Mouse (Mus musculus) embryonic facial prominence, embryonic 15.5 days (tissue): Measurements from ENCODE around the gene Acoxl. TPM values are rescaled to one million over a fixed set of nuclear protein-coding genes. Genes with fewer than 3 reads are reported as not detected.

Experiments used
- ATAC-seq: fragments of 200-750 bp; cut with Nextera tagmentation; 2 replicates; pipeline ENCODE4 v1.8.0; 2017; ENCODE audit warnings: low read depth, moderate TSS enrichment; ENCODE audit not compliant: insufficient number of reproducible peaks, low FRiP score, low TSS enrichment
- H3K27ac ChIP-seq: fragments of 300-500 bp; sonication (generic); replicated peaks from 2 replicates; pipeline ENCODE4 v1.5.1; 2015; ENCODE audit warnings: mild to moderate bottlenecking, inconsistent platforms
- H3K27me3 ChIP-seq: fragments of 300-500 bp; sonication (generic); 2 replicates; pipeline ENCODE4 v1.6.1; 2015; ENCODE audit warnings: inconsistent platforms
- H3K36me3 ChIP-seq: fragments of 300-500 bp; sonication (generic); 2 replicates; pipeline ENCODE4 v1.6.1; 2015; ENCODE audit warnings: mild to moderate bottlenecking, inconsistent platforms
- H3K4me1 ChIP-seq: fragments of 300-500 bp; sonication (generic); 2 replicates; pipeline ENCODE4 v1.6.1; 2015; ENCODE audit warnings: inconsistent platforms
- H3K4me2 ChIP-seq: fragments of 300-500 bp; sonication (generic); replicated peaks from 2 replicates; pipeline ENCODE4 v1.6.1; 2015; ENCODE audit warnings: mild to moderate bottlenecking, inconsistent platforms
- H3K4me3 ChIP-seq: fragments of 300-500 bp; sonication (generic); replicated peaks from 2 replicates; pipeline ENCODE4 v1.5.1; 2015; ENCODE audit warnings: mild to moderate bottlenecking, inconsistent platforms
- H3K9ac ChIP-seq: fragments of 300-500 bp; sonication (generic); 2 replicates; pipeline ENCODE4 v1.6.1; 2015; ENCODE audit warnings: inconsistent platforms
- H3K9me3 ChIP-seq: fragments of 300-500 bp; sonication (generic); replicated peaks from 2 replicates; pipeline ENCODE4 v1.6.1; 2016; ENCODE audit warnings: inconsistent platforms
- WGBS: fragments of 180-500 bp; shearing (Covaris S2); methylation state at CpG from one replicate; pipeline ENCODE4 v1.1.7; 2015; 5-methylcytosine and 5-hydroxymethylcytosine counted together
- polyA plus RNA-seq: library from polyadenylated mRNA; unstranded; fragments of >200 nt; fragmentation: Nextera tagmentation; extraction: Ambion mirVana; gene quantifications from 2 replicates; pipeline ENCODE4 v1.2.1, GENCODE M21; 2015

Gene Acoxl
- polyA plus RNA-seq, 1 experiment from 2014 or later = 0.15 TPM

DNA sequence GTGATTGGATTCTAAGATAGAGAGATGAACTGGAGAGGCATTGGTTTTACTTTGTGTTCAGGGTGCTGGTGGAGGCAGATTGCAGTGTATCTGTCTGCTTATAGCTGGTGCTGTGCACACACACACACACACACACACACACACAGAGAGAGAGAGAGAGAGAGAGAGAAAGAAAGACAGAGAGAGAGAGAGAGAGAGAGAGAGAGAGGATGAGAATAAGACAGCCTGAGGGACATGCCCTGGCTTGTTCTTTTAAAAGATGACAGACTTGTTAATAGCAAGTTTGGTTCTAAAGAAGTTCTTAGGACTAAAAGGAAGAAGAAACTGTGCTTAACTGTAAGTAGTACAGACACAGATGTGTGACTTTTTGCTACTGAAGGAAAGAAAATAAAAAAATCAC lies 295.2 kb downstream of the Acoxl start:
- no peak overlapping the region for H3K4me2 ChIP-seq
- ATAC-seq = no peak
- H3K9me3 ChIP-seq = no peaks in the 10 kb centered on the region
- H3K4me3 ChIP-seq = no peak overlapping the region
- H3K9ac ChIP-seq = no peak overlapping the region
- H3K27me3 ChIP-seq = no peaks in the 10 kb centered on the region
- no peak overlapping the region for H3K27ac ChIP-seq
- H3K36me3 ChIP-seq = peaks cover 20% of the 10 kb centered on the region
- H3K4me1 ChIP-seq = peaks cover 40% of the 10 kb centered on the region

DNA sequence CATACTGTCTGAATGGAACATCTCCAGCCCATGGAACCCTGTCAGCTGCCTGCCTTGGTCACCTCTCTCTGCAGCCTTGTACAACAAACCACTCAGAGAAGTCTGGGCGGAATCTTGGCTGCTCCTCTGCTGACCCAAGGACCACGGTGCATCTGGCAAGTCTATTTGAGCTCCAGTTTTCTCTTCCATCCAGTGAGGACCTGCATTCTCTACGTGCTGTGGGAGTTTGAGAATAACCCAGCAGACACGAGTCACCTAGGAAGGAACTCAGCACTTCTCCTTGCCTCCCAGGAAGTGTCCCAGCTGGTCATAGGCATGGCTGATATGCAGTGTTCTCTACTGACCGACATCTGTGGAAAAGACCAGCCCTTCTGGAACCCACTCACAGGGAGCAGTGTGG lies 295.8 kb downstream of the Acoxl start:
- no peaks in the 10 kb centered on the region for H3K9me3 ChIP-seq
- peaks cover 46% of the 10 kb centered on the region for H3K4me1 ChIP-seq
- H3K4me2 ChIP-seq = no peak overlapping the region
- H3K27me3 ChIP-seq = no peaks in the 10 kb centered on the region
- no peak overlapping the region for H3K9ac ChIP-seq
- no peak overlapping the region for H3K4me3 ChIP-seq
- H3K27ac ChIP-seq = no peak overlapping the region
- ATAC-seq = no peak
- WGBS = 70% methylated on average over 5 of the region's 5 CpGs
- peaks cover 20% of the 10 kb centered on the region for H3K36me3 ChIP-seq

DNA sequence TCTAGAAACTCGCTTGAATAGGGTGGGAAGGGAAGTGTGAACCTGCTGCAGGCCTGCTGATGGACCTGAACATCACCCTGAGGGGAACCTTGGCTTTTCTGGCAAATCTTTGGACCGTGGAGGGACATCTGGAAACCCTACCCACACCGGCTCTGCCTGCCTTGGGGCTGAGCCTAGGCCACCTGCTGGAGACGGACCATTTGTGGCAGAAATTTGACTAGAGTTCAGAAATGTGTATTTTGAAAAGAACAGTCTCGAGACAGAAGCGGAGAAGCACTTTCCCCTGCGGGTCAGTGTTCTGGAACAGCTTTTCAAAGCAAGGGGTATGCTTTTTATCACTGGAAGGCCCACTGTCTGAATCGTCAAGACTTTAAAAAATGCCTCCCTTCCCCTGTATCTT lies 296.3 kb downstream of the Acoxl start:
- Histone ChIP-seq H3K4me2 (no peak overlapping the region), H3K36me3 (peaks cover 18% of the 10 kb centered on the region), H3K4me3 (no peak overlapping the region), H3K4me1 (peaks cover 50% of the 10 kb centered on the region), H3K9ac (no peak overlapping the region), H3K27me3 (no peaks in the 10 kb centered on the region), H3K9me3 (no peaks in the 10 kb centered on the region), H3K27ac (no peak overlapping the region)
- no peak for ATAC-seq
- WGBS = 55% methylated on average over 8 of the region's 8 CpGs

DNA sequence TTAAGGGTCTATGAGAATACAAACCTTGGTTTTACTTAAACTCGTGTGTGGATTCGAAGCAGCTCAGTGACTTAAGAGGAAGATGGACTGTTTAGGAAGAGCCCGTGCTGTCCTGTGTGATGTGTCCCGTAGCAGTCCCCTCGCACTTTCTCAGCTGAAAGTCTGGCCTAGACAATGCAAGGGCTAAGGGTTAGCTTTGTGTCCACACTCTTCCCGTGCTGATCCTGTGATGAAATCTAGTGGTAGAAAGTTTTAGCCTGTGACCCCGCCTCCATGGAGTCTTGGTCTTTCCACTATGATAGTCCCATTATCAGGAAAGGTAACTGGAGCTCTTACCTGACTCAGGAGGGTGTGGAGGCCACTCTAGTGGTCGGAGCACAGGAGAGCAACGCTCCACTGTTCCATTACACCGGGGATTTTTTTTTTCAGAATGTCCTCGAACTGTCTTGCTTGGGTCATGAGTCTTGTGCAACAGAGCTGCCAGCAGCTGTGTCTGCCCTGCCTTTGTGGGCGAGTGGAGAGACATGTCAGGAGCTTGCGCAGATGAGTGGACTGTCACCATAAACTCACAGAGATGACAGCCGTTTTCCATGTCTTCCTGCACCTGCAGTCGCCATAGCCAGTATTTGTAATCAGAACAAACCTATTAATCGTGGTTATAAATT lies 298.2 kb downstream of the Acoxl start:
- H3K9ac ChIP-seq = no peak overlapping the region
- no peak overlapping the region for H3K27ac ChIP-seq
- WGBS = 82% methylated on average over 16 of the region's 16 CpGs
- no peaks in the 10 kb centered on the region for H3K27me3 ChIP-seq
- ATAC-seq = no peak
- no peak overlapping the region for H3K4me3 ChIP-seq
- peaks cover 51% of the 10 kb centered on the region for H3K4me1 ChIP-seq
- H3K36me3 ChIP-seq = peaks cover 9% of the 10 kb centered on the region
- no peak overlapping the region for H3K4me2 ChIP-seq
- H3K9me3 ChIP-seq = no peaks in the 10 kb centered on the region

DNA sequence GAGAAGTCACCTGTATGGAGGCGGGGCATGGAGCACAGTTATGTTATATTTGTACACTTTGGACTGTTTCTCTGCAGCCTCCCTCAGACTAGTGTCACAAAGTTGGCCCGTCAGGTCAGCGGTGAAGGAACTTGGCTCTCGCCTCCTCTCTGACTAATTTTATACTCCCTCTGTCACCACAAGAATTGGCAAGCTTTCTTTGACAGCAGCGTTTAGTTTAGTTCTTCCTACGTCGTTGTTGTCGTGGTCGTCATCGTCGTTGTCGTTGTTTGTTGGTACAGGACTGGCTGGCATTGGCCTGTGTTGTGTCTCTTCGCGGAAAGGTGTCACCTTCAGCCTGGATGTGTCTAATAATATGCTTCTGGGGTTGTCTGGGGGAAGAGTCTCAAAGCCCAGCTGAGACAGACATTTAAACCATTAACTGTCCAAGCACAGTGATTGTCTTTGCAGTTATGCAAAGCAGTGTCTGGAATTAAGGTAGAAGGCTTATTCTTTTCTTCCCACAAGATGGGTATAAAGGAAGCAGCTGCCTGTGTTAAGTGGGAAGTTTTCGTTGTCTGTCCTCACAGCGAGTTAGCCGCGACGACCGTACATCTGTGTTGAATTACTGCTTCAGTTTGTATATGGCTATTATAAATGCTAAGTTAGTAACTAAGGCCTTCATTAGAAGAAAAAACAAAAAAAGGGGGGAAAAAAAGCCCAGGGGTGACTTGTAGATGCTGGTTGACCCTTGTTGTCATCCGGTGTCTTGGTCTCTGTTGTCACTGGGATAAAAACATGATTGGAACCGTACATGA lies 299.0 kb downstream of the Acoxl start:
- Histone ChIP-seq H3K9ac (no peak overlapping the region), H3K36me3 (peaks cover 9% of the 10 kb centered on the region; the same call in 1 of the 2 replicates), H3K4me2 (no peak overlapping the region), H3K27ac (0 out of 2 replicates have a peak overlapping the region, but pooled peaks have one; percentile 29), H3K27me3 (no peaks in the 10 kb centered on the region), H3K4me1 (peaks cover 51% of the 10 kb centered on the region), H3K4me3 (no peak overlapping the region), H3K9me3 (no peaks in the 10 kb centered on the region)
- ATAC-seq = no peak; the same call in 1 of the 2 replicates
- 41% methylated on average over 22 of the region's 22 CpGs for WGBS

DNA sequence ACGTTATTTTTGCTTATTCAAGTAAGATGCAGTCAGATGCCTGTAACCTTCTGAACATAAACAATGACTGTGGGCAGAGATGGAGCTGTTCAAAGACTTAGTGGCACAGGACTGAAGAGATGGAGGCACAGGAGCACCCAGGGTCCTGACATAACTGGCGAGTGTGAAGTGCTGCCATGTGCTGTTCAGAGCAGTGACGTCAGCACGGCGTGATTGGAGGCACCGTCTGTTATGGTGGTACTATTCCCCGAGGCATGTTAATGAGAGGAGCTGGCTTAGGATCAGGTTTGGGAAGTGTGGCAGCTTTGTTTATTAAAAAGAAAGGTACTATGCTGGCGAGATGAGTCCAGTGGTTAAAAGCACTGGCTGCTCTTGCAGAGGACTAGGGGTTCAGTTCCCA lies 300.2 kb downstream of the Acoxl start:
- ATAC-seq = no peak; the same call in 1 of the 2 replicates
- Histone ChIP-seq H3K36me3 (peaks cover 10% of the 10 kb centered on the region; the same call in 1 of the 2 replicates), H3K4me2 (no peak overlapping the region), H3K27ac (no peak overlapping the region), H3K4me1 (peaks cover 51% of the 10 kb centered on the region), H3K27me3 (no peaks in the 10 kb centered on the region), H3K9me3 (no peaks in the 10 kb centered on the region), H3K9ac (no peak overlapping the region), H3K4me3 (no peak overlapping the region)
- 37% methylated on average over 8 of the region's 8 CpGs for WGBS

DNA sequence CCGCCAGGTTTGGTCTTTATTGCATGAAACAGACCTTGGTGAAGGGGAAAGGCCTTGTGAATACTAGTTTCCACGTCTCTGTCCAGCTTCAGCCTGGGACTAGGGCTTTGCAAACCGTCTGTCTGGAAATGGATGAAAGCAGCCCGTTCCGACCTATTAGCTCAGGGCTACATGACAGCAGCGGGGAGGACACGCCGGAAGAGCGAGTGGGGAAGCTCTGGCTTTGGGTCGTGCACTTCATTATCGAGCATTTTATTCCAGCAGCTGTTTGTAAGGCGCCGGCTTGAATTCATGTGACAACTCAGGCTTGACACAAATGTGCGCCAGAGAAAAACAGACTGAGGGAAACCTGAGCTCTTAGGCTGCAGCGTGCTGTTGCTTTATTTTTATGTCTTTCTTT lies 301.1 kb downstream of the Acoxl start:
- no peaks in the 10 kb centered on the region for H3K9me3 ChIP-seq
- peaks cover 5% of the 10 kb centered on the region; the same call in 1 of the 2 replicates for H3K36me3 ChIP-seq
- no peak overlapping the region for H3K4me2 ChIP-seq
- WGBS = 41% methylated on average over 15 of the region's 15 CpGs
- no peaks in the 10 kb centered on the region for H3K27me3 ChIP-seq
- no peak for ATAC-seq
- H3K4me3 ChIP-seq = no peak overlapping the region
- no peak overlapping the region for H3K9ac ChIP-seq
- peaks cover 44% of the 10 kb centered on the region for H3K4me1 ChIP-seq
- H3K27ac ChIP-seq = no peak overlapping the region; the same call in 1 of the 2 replicates

DNA sequence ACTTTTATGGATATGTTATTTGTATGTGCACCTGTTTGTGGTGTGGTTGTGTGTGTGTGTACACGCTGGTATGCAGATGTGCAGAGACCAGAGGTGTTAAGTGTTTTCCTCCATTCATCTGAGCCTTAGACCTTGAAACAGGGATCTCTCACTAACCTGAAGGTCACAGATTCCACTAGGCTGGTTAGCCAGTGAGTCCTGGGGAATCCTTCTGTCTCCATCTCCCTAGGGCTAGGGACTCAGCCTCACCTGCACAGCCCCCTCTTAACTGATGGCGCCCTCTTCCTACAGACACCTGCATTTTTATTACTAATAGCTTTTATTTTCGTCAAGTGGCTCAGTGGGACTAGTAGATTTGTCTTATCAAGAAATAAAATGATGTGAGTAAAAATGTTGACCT lies 301.5 kb downstream of the Acoxl start:
- H3K36me3 ChIP-seq = peaks cover 4% of the 10 kb centered on the region; the same call in 1 of the 2 replicates
- H3K27me3 ChIP-seq = no peaks in the 10 kb centered on the region
- H3K9ac ChIP-seq = no peak overlapping the region
- 79% methylated on average over 3 of the region's 3 CpGs for WGBS
- no peak for ATAC-seq
- no peak overlapping the region for H3K4me3 ChIP-seq
- H3K27ac ChIP-seq = no peak overlapping the region
- H3K4me2 ChIP-seq = no peak overlapping the region
- peaks cover 40% of the 10 kb centered on the region for H3K4me1 ChIP-seq
- no peaks in the 10 kb centered on the region for H3K9me3 ChIP-seq

DNA sequence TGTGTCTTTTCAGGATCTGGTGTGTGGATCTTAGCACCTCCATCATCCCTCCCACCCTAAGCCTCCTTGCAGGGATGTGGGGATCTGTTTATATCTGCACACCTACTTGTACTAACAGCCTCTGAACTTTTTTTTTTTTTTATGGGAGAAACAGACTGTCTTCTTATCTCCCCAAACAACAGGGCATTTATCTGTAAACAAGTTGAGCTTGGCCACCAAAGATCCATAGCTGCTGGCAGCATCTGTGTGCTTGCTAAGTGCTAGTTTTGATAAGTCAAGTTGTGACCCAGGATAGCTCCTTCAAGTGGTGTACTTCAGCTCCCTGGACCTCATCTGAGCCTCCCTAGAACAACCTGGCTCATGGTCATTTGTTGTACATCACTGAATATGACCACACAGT lies 305.3 kb downstream of the Acoxl start:
- no peak overlapping the region for H3K4me3 ChIP-seq
- peaks cover 16% of the 10 kb centered on the region for H3K4me1 ChIP-seq
- no peaks in the 10 kb centered on the region for H3K27me3 ChIP-seq
- ATAC-seq = no peak
- no peak overlapping the region for H3K9ac ChIP-seq
- H3K36me3 ChIP-seq = peaks cover 20% of the 10 kb centered on the region
- H3K27ac ChIP-seq = no peak overlapping the region
- H3K4me2 ChIP-seq = no peak overlapping the region
- no peaks in the 10 kb centered on the region for H3K9me3 ChIP-seq

DNA sequence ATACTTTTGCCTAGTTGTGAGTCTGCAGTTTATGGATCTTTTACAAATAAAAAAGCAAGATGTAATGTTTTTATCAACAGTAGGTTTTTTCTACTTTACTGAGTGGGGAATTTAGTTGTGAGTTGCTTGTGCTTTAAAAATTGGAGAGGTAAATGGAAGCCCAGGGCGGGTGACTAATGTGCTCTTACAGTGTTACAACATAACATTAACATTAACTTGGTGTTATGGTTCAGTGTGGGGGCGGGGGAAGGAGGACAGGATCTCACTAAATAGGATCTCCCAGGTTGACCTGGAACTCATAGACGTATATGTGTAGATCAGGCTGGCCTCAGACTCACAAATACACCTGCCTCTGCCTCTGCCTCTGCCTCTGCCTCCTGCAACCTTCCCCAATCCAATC lies 306.8 kb downstream of the Acoxl start:
- Histone ChIP-seq H3K36me3 (peaks cover 30% of the 10 kb centered on the region), H3K4me1 (peaks cover 2% of the 10 kb centered on the region; the same call in 1 of the 2 replicates)

DNA sequence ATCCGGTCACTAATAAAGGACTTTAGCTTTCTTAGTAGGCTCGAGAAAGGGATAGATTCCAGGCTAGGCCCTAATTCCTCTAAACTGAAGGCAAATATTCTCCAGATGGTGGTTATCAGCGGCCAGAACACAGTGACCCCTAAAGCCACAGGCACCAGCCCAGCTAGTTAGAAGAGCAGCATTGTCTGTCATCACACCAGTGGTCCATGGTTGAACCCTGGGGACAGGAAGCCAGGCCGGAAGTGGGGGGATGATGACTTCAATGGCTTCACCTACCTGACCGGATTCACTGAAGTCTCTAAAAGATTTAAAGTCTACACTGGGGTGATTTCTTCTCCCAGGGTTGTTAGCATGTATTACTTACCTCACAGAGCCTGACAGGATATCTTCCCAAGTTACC lies 310.9 kb downstream of the Acoxl start:
- Histone ChIP-seq H3K4me1 (peaks cover 9% of the 10 kb centered on the region; the same call in 1 of the 2 replicates), H3K4me3 (no peak overlapping the region), H3K9ac (no peak overlapping the region), H3K9me3 (no peaks in the 10 kb centered on the region), H3K27me3 (no peaks in the 10 kb centered on the region), H3K36me3 (peaks cover 28% of the 10 kb centered on the region), H3K27ac (no peak overlapping the region), H3K4me2 (no peak overlapping the region)
- 57% methylated on average over 5 of the region's 5 CpGs for WGBS
- ATAC-seq = no peak

More for the DNA sequence above, 306.8 kb downstream of the Acoxl start:
- Histone ChIP-seq H3K9me3 (no peaks in the 10 kb centered on the region), H3K27ac (no peak overlapping the region), H3K4me3 (no peak overlapping the region), H3K27me3 (no peaks in the 10 kb centered on the region), H3K9ac (no peak overlapping the region), H3K4me2 (no peak overlapping the region)
- WGBS = 76% methylated on average over 3 of the region's 3 CpGs
- no peak for ATAC-seq
